Mouse (Mus musculus): Measurements from ENCODE around the gene Pcbp3. TPM values are rescaled to one million over a fixed set of nuclear protein-coding genes. Genes with fewer than 3 reads are reported as not detected.

The Pcbp3 gene
- 29.9 and 38.0 TPM in 2 replicates for polyA plus RNA-seq (2012; rRNA removed)

GRCm38 (mm10) chr10:76961790-76962489 is at the start of gene Pcbp3:
Gene Pcbp3, minus strand, starts transcription at chr10:76961887.

DNA sequence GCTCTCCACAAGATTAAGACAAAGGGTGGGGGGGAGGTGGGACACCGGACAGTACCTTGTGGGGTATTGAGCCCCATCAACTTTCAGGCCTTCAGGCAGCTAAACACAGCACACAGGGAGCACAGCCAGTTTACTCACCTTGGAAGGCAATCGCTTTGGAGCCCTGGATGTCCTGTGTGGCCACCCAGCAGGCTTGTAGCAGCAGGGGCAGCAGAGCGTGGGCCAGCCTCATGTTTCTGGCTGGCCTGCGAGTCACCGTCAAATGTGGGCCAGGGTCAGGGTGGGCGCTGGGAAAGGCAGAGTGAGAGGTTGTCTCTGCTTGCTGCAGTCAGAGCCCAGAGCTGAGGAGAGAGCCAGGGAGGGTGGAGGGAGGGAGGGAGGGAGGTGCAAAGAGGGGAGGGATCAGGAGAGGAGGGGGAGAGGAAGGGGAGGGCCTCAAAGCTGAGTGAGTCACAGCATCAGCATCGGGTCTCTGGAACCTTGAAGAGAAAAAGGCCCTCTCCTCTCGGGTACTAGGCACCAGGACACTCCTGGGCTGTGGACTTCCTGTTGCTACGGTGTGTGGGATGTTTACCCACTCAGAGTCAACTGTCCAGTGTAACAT is 235.9 kb downstream of the Pcbp3 start, which contains the start of gene Col6a1:
TSS of gene Col6a1 (minus strand) at position 487 of the 604 bp plus-strand sequence.

Other genes with a start within 250 kb of the Pcbp3 start
- 33.2 and 37.1 TPM in 2 replicates for gene Col6a1, start 235.7 kb downstream of the Pcbp3 start, polyA plus RNA-seq (2012; rRNA removed)
- 58.3 and 64.9 TPM in 2 replicates for gene Slc19a1, start 70.4 kb upstream of the Pcbp3 start, polyA plus RNA-seq (2012; rRNA removed)
- gene Col18a1, start 204.7 kb upstream of the Pcbp3 start, polyA plus RNA-seq (2012; rRNA removed), result 11.1 and 12.6 TPM in 2 replicates